In the genomic region with DNA sequence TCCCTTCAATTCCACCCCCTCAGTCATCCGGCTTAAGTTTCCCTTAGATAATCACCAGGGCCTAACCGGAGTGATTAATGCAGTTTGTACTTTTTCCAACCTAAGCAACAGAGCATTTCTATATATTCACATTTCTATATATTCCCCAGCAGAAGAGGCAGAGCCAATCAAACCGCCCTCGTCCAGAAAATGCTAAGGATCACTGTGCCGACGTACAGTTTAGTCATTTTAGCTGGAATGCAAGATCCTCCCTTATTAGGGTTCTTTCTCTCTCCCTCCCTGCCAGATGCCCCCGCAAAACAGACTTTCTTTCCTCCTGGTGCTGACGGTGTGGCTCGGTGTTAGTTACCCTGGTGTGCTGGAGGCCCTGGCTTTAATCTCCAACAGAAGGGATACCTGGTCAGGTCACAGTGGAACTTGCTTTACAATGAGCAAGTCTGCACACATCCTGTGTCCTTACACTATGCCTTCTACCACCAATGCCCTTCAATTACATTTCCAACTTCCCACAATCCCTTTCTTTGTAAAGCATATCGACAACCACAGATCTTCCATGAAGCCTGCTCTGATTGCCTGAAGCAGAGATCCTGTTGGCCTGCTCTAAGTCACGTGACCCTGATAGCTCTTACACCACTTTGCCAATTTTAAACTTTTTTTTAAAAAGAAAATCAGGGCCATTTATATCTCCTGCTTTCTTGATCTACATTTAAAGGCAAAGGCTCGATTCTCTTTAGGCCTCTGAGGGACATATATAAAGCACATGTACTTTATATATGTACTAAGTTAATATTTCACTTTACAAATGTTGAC, we compare ENCODE assay signal across 13 mouse cellular contexts.
A peak's percentile ranks its signal among the peaks of the same experiment; 100 is the strongest.
DNase-seq lines count a peak whose midpoint lies in the region; ATAC-seq and TF ChIP-seq lines count a peak whose summit lies in the region.
"Had no signal": no experiment of that assay in that cellular context is flagged by ENCODE, and none has a peak within 500 bp of the region (broad histone marks: within the 10 kb centered on the region; RNA-seq: fewer than 3 reads in every experiment).

No protein-coding gene starts in this region.

- peak overlapping the region; percentile 24; the same call in 1 of the 2 replicates for H3K27ac ChIP-seq in embryonic facial prominence, embryonic 14.5 days (replicated peaks; ENCODE audit: low read depth, low read length)
- no peak overlapping the region for H3K27ac ChIP-seq in embryonic facial prominence, embryonic 10.5 days (replicated peaks)
- no peak overlapping the region for H3K27ac ChIP-seq in kidney, postnatal 0 days
- H3K27ac ChIP-seq: lung, embryonic 15.5 days had no signal

- H3K27me3 ChIP-seq in embryonic facial prominence, embryonic 14.5 days (replicated peaks; ENCODE audit: control insufficient read depth, insufficient read depth, low read length) = no peaks in the 10 kb centered on the region
- H3K27me3 ChIP-seq in embryonic facial prominence, embryonic 10.5 days (replicated peaks; ENCODE audit: low read depth, poor library complexity, severe bottlenecking) = peaks cover 32% of the 10 kb centered on the region
- H3K27me3 ChIP-seq in kidney, postnatal 0 days (ENCODE audit: insufficient read depth, low read length) = no peaks in the 10 kb centered on the region
- H3K27me3 ChIP-seq: lung, embryonic 15.5 days had no signal

- no peaks in the 10 kb centered on the region for H3K9me3 ChIP-seq in embryonic facial prominence, embryonic 14.5 days (ENCODE audit: control insufficient read depth, low read length)
- H3K9me3 ChIP-seq in embryonic facial prominence, embryonic 10.5 days = no peaks in the 10 kb centered on the region
- H3K9me3 ChIP-seq in kidney, postnatal 0 days (replicated peaks; ENCODE audit: low read length) = no peaks in the 10 kb centered on the region
- H3K9me3 ChIP-seq: lung, embryonic 15.5 days had no signal

- H3K36me3 ChIP-seq in embryonic facial prominence, embryonic 14.5 days (ENCODE audit: control insufficient read depth, insufficient read depth, low read length) = no peaks in the 10 kb centered on the region
- no peaks in the 10 kb centered on the region for H3K36me3 ChIP-seq in embryonic facial prominence, embryonic 10.5 days (replicated peaks)
- no peaks in the 10 kb centered on the region for H3K36me3 ChIP-seq in kidney, postnatal 0 days (ENCODE audit: insufficient read depth, low read length)
- H3K36me3 ChIP-seq: lung, embryonic 15.5 days had no signal

- 46% methylated on average over 12 of the region's 12 CpGs for WGBS in embryonic facial prominence, embryonic 14.5 days
- 76% methylated on average over 12 of the region's 12 CpGs for WGBS in embryonic facial prominence, embryonic 10.5 days
- 49% methylated on average over 12 of the region's 12 CpGs for WGBS in kidney, postnatal 0 days

- DNase-seq in embryonic facial prominence, embryonic 14.5 days (ENCODE audit: low spot score) = no peak
- DNase-seq in embryonic facial prominence, embryonic 10.5 days (ENCODE audit: low spot score) = no peak
- peak; percentile 57 for DNase-seq in kidney, postnatal 0 days (ENCODE audit: low spot score)
- no peak for DNase-seq in kidney, adult 18-20 months
- peak; percentile 44 to 68 for DNase-seq in left cerebral cortex, adult 9 months (ENCODE audit: low spot score in 2 of 2)
- peak; percentile 15 to 67 for DNase-seq in right cerebral cortex, postnatal 36 days (ENCODE audit: low spot score in 2 of 2)
- DNase-seq in thymus, postnatal 36 days = no peak
- no peak for DNase-seq in gastrocnemius, postnatal 4 days (ENCODE audit: low spot score in 2 of 2)
- DNase-seq: cerebellum, postnatal 10 days; heart, postnatal 14 days; kidney, adult 11 months; thymus, postnatal 25 days had no signal

- no peak for ATAC-seq in embryonic facial prominence, embryonic 14.5 days (ENCODE audit: low read depth)
- no peak for ATAC-seq in kidney, postnatal 0 days (replicated peaks; ENCODE audit: low FRiP score, low read depth)

- no peak for TF ChIP-seq CTCF in kidney, postnatal 0 days (IDR thresholded peaks at IDR 0.05; ENCODE audit: low read depth)

- no peak overlapping the region for H3K9ac ChIP-seq in embryonic facial prominence, embryonic 14.5 days (ENCODE audit: low read depth, low read length)
- H3K9ac ChIP-seq in kidney, postnatal 0 days (ENCODE audit: low read depth, low read length) = no peak overlapping the region
- H3K9ac ChIP-seq: lung, embryonic 15.5 days had no signal

- H3K4me1 ChIP-seq in embryonic facial prominence, embryonic 14.5 days (ENCODE audit: control insufficient read depth, insufficient read depth, low read length) = peaks cover 42% of the 10 kb centered on the region
- H3K4me1 ChIP-seq in embryonic facial prominence, embryonic 10.5 days = peaks cover 63% of the 10 kb centered on the region
- peaks cover 14% of the 10 kb centered on the region for H3K4me1 ChIP-seq in kidney, postnatal 0 days (replicated peaks; ENCODE audit: insufficient read depth, low read length)

- H3K4me3 ChIP-seq in embryonic facial prominence, embryonic 14.5 days (ENCODE audit: low read depth, low read length) = no peak overlapping the region
- H3K4me3 ChIP-seq in embryonic facial prominence, embryonic 10.5 days = no peak overlapping the region
- no peak overlapping the region for H3K4me3 ChIP-seq in kidney, postnatal 0 days (replicated peaks; ENCODE audit: low read depth, low read length)
- H3K4me3 ChIP-seq: lung, embryonic 15.5 days had no signal

- H3K4me2 ChIP-seq in embryonic facial prominence, embryonic 14.5 days (ENCODE audit: low read depth, low read length) = no peak overlapping the region
- no peak overlapping the region for H3K4me2 ChIP-seq in kidney, postnatal 0 days (ENCODE audit: low read length)
- H3K4me2 ChIP-seq: lung, embryonic 15.5 days had no signal

Comparison
In these comparisons a context has a peak if more than half of its experiments do, and no peak if none do; other contexts are left out.
1. DNase-seq: peak in kidney, postnatal 0 days (single experiment), left cerebral cortex, adult 9 months (2 of 2) and right cerebral cortex, postnatal 36 days (2 of 2); none in embryonic facial prominence, embryonic 14.5 days (single experiment), embryonic facial prominence, embryonic 10.5 days (single experiment), kidney, adult 18-20 months (single experiment), thymus, postnatal 36 days (0 of 2) and gastrocnemius, postnatal 4 days (0 of 2).